Mouse (Mus musculus) embryonic fibroblast, embryonic 13.5 days (primary cell): ENCODE data around the gene Sat2.

Experiments
- CTCF ChIP-seq: IDR thresholded peaks from 2 replicates; pipeline ENCODE4 v1.5.1; 2011; ENCODE audit warnings: mild to moderate bottlenecking, control low read depth, low read length, moderate library complexity, borderline replicate concordance; ENCODE audit not compliant: insufficient read depth
- POLR2A ChIP-seq: IDR thresholded peaks from 2 replicates; pipeline ENCODE4 v1.6.1; 2011; ENCODE audit warnings: low read depth, mild to moderate bottlenecking, control low read depth, low read length, moderate library complexity

- TF ChIP-seq POLR2A (no peak), CTCF (no peak)
These were observed 40.0 kb upstream of the Sat2 start for GRCm38 (mm10) chr11:69581814-69582213.
